Mouse (Mus musculus) left cerebral cortex, adult 11 months (tissue): ENCODE measurements around the gene Lax1.
"Not testable (repeated sequence)": the region's sequence is repeated elsewhere in the genome, so short reads cannot be mapped to it uniquely, and the experiment has no call there.

Experiments
- DNase-seq: peaks from one replicate; pipeline ENCODE4 v3.0.0; 2022; ENCODE audit warnings: low spot score

Gene Lax1

DNA sequence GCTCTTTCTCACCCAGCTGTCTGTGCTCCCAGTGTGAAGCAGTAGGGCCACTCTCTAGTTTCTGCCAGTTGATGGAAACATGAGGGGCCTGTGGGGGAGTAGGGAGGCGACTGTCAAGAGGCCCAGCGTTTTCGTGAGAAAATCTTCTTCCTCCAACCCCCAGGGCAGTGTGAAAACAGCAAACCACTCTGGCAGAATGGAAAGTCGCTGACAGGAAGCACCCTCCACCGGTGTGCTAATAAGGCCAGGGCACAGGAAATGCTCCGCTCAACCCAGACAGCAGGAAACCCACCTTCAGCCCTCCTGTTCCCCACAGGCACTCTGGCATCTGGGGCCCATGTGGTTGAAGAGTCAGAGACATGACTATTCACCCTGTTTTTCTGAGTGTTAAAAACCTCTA, at the start of gene Lax1:
Gene Lax1, minus strand, starts transcription at position 212 of the 400 bp plus-strand sequence.
- DNase-seq, result no peak

DNA sequence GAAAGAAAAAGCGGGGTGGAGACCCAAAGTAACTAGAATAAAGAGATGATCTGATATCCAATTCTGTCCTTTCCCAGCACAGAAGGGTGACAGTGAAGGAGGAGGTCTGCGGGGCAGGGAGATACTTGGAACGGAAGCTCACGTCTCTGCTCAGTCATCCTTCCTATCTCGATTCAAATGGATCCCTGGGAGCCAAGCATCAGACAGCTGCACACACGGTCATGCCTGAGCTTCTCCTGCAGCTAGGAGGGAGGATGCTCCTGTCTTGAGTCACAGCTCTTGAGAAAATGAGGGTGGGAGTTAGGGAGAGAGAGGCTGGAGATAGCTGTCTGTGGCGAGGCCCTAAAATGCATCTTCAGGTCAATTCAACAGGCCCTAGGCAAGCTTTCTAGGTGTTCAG, 46.8 kb upstream of the Lax1 start:
- no peak for DNase-seq

DNA sequence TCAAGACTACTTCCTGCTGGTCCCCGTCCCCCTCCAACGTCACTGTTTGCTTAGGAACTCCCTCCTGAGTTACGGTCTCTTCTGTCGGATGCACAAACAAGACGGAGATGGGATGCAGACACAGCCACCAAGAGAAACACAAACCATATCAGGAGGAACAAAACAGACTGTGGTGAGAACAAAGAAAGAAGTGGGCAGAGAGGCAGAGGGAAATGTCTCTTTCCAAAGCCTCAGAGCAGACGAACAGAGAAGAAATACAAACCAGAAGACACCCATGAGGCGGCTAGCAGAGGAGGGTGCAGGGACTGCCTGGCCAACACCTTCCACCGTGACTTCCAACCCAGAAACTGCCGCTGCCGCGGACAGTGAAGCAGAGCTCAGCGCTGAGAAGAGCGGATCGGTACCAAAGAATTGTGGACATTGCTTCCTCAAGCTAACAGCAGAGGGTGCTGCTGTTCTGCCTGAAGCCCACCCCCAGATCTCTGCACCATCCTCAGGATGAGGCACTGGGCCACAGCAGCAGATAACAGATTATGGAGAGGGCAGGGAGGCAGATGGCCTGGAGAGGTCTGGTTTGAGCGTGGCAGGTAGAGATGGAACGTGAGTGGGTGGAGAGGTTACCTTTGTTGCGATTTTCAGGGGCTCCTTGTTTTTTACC, 46.2 kb upstream of the Lax1 start:
- DNase-seq, result peak; percentile 40

DNA sequence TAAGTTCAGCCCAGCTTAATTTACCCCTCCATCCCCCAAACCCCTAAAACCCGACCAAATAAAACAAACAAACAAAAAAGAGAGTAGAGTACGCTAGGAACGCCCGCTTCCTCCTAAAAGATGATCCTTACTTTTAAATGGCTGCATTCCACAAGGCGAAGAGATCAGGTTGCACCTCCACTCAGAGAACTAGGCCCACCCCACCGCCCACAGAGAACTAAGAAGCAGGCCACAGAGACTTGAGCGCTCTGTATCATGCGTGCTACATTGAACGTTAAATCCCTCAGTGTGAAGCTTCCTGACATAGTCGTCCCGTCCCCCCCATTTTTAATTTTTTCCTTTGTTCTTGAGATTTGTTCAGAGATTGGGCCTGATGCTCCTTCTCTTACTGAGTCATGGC, 42.9 kb upstream of the Lax1 start:
- no peak for DNase-seq

DNA sequence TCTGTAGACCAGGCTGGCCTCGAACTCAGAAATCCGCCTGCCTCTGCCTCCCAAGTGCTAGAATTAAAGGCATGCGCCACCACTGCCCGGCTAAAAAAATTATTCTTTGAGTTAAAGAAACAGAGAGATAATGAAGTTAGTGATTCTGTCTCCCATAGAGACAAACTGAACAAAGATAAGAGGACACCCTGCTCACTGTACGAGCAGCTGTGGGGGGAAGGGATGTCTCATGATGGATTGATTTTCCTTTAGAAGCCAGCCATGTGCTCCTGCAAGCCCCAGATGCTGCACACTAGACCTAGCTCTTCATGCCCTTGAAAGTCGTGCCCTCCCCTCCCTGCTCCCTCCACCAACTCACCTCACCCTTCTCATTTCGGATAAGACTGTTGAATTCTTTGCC, 38.4 kb upstream of the Lax1 start:
- no peak for DNase-seq

DNA sequence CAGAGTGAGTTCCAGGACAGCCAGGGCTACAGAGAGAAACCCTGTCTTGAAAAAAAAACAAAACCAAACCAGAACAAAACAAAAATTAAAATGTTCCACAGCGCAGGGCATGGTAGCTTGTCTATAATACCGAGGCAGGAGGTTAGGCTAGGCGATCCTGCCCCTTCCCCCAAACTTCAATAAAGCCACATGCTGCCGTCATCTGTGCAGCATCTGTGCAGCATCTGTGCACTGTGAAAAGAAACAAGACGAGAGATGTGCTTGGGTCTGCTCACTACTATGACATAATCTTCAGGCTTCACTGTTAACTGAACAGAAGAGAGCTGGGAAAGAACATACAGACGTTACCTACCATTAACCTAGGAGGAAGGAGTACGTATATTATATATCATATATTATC, 30.4 kb upstream of the Lax1 start:
- no peak for DNase-seq

DNA sequence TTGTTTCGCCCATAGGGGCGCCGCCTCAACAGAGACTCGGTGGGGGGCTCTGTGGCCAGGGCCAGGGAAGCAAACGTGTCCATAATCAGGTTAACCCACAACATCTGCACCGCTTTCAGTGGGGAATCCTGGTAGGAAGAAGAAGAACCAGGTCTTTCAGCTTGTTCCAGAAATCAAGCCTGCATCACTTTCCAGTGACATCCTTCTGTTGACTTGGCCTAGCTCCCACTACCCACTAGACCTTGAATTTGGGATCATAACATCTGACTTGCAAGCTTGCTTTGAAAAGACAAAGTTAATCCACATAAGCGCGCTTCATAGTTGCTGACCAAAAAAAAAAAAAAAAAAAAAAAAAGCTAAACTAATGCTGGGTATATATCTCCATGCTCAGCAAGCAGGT, 28.9 kb upstream of the Lax1 start:
- no peak for DNase-seq

DNA sequence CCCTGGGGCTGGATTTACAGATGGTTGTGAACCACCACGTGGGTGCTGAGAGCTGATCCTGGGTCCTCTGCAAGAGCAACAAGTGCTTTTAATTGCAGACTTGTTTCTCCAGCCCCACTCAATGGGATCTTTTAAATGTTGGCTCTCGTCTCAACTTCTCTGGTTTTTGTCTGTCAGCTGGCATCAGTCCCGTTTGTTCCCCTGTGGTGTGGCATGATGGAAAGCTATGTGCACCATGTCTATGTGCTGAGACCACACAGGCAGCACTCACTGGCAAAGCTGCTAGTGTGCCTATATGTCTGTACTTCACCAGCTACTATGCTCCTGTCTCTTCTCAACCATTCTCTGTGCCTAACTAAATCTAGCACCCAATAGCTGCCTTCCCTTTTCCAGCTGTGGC, 28.4 kb upstream of the Lax1 start:
- no peak for DNase-seq

DNA sequence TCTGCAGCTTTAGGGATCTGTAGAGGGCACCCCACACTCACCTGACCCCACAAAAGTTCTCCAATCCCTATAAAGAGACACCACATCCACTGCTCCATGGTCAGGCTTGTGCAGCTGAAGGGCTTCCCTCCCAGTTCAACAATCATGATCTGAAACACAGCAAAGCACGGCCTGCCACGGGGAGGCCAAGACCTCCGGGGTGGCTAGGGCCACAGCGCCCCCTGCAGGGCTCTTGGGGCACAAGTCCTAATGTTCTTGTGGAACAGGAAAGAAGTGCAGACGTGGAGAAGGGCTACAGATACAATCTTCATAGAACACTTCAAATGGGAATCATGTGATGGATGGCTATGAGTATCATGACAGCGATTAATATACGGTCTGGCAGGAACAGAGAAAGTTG, 26.6 kb upstream of the Lax1 start:
- no peak for DNase-seq

DNA sequence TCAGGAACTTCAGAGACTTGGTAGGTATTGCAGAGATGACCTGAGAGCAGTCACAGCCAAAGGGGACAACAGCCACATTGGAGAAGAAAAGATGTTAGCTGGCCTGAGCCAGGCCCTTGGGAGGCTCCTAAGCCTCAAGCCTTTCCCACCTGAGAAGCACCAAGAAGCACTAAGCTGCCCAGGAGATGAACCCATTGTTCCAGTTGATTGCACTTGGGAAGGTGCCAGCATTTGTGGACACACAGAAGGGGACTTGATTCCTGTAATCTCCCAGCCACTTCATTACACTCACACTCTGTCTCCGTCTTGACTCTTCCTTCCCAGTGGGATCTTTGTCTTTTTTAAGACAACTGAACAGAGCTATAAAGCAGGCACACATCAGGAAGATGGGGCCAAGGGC, 25.3 kb upstream of the Lax1 start:
- no peak for DNase-seq

DNA sequence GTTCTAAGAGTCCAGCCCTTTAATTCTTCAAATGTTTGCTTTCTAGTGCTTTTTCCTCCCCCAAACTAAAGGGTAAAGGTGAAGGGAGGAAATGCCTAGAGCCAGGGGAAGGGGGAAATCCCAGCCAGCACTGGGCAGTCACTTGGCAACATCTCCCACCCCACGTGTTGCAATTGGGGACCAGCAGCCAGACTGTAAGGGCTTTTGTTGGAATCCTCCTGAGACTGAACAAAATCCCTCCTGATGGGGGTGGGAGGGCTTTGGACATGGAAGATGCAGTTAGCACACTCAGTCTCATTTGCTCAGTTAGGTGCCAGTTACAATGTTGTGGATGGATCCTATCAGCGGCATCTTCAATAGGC, 23.1 kb upstream of the Lax1 start:
- no peak for DNase-seq

DNA sequence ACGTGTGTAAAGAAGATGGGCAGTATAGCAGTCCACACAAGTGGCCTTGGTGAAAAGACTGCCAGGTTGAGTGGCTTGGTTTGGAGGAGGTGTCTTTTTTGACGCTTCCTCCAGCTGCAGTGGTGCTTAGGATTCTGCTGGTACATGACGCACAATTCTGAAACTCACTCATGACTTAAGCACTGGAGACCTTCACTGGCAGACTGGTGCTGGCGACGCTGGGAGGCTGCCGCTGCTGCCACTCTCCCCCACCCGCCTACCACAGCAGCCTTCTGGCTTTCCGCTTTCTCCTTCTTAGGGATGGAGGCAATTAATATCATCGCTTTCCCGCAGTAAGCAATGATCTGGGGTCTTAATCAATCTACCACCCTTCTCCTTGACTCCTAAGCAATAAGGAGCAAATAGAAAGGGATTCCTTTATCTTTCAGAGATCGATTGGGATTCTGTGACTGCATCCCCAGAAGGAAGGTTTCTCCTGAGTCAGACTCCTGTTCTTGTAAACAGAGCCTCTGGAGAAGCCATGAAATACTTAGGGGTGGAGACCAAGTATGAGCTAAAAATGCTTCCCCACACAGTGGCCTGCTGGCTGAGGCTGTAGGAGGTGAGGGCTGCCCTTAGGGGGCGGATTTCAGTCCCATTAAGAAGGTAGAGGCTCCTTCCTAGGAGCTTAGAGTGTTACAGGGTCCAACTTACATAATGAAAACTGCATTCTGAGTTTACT, 22.5 kb upstream of the Lax1 start:
- no peak for DNase-seq

DNA sequence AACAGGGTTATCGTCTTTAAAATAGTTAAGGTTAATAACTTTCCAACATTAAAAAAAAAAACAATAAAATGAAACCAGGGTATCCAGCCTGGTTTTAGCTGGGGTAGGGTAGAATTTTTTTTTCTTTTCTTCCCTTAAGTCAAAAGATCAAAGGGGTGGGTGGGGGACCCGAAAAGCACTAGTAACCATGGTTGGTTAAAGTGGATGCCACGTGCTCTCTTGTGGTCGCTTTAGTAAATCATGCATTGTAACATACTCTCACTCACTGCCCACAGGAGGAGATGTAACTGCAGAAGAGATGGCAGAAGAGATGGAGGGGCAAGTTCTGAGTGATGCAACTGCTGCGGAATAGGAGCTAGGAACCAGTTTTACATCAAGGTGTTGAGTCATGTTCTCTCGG, 21.5 kb upstream of the Lax1 start:
- DNase-seq, result no peak

DNA sequence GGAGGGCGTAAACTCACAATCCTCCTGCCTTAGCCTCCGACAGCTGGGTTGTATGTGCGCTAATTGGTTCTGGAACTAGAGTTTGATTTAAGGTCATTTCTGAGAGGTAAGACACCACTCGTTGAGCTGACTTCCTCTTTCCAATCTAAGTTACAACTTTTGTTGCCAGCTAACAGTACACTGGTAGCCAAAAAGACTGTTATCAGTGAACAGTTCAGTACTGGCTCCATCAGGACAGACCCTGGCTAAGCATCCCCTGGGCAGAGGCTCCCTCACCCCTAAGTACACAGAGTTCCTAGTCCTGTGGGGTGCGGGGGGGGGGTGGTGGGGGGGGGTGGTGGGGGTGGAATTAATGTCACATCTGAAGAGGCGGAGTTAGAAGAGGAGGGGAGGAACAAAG, 21.0 kb upstream of the Lax1 start:
- no peak for DNase-seq

DNA sequence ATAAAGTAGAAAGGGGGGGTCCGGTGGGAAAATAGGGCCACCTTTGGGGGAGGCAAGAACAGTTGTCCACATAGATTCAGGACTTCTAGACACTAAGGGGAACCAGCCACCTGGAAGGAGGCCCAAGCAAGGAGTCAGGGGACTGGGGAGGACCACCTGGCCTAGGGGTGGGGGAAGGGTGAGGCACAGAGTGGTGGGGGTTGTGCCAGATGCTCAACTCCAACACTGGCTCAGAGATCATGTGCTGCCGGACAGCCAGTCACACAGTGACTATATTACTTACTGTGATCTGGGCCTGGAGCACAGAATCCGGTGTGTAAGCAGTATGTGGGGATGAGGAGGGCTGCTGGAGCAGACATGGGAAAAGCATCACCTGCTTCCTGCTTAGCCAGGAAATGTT, 19.4 kb upstream of the Lax1 start:
- DNase-seq, result no peak

DNA sequence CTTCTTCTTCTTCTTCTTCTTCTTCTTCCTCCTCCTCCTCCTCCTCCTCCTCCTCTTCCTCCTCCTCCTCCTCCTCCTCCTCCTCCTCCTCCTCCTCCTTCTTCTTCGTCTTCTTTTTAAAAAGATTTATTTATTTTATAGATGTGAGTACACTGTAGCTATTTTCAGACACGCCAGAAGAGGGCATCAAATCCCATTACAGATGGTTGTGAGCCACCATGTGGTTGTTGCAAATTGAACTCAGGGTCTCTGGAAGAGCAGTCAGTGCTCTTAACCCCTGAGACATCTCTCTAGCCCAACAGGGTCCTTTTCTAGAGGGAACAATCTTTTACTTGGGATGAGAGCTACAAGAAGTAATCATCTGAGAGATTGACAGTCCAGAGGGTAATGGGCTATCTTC, 11.9 kb upstream of the Lax1 start:
- not testable (repeated sequence) for DNase-seq

DNA sequence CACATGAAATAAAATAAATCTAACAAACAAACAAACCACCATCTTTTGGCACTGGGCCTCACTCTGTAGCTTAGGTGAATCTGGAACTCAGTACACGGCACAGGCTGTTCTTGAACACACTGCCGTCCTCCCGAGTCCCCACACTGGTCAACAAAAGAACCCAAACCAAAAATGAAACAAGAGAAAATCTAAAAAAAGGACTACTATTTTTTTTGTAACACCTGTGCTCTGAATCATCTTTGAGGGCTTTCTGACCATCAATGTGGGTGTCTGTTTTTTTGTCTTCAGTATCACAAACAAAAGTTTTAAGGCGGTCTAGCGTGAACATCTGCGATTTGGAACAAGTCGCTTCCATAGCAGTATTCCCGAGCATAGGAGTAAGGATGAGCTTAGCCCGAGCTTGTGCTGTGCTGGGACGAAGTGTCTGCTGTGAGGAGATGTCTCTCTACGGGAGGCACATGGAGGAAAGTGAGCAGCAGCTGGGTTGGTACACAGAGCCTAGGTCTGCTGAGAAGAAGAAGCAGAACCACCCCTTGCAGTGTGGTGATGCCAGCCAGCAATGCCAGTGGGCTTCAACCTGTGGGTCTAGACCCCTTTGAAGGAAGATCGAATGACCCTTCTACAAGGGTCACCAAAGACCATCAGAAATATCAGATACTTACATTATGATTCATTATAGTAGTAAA, 8.2 kb upstream of the Lax1 start:
- DNase-seq, result no peak

DNA sequence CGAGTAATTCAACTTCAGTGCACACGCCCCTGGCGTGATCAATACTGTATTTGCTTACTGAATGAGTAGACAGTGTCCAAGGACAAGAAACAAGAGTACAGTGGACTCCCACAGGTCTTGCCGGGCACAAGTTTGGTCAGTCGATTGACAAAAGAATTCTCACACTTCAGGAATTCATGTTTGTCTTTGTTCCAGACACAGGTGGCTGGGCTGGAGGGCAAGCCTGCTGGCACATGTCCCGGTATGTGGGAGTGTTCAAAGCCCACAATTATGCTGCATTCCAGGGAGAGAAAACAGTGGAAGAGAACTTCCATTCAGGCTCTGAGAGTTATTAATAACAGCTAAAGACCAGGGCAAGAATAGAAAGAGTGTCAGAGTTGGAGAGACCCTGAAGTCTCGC, 6.0 kb upstream of the Lax1 start:
- DNase-seq, result no peak

DNA sequence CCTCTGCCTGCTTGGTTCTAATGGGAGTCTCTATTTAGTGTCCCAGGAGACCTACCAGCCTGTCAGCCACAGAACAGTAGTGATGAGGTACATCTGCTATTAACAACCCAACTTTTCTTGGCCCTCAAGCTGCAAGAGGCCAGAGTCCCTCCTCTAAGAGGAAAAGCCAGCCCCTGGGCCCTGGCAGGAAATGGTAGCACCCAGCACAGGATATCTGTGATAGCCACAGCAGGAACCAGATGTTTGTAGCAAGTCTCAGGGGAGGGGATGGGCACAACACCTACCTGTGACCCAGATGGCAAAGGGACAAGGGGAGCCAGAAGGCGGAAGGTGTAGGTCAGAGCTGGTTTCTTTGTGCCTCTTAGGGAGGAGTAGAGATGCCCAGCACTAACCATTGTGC, 5.0 kb upstream of the Lax1 start:
- DNase-seq, result no peak

DNA sequence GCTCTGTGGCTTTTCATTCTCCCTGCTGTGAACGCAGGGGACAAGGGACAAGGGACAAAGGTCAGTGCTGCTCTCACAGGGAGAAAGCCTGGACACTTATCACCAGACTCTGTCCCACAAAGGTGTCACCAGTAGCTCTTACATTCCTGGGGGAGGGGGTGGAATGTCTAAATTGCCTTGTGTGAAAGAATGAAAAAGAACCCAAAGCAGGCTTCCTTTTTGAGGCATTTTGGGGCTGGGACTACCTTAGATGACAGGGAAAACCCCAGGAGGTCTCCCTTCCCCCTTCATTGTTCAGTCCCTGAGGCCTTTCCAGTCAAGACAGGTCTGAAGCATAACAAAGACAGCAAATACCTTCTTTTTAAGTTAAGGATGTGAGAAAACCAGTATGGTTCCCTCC, 4.4 kb upstream of the Lax1 start:
- DNase-seq, result no peak

DNA sequence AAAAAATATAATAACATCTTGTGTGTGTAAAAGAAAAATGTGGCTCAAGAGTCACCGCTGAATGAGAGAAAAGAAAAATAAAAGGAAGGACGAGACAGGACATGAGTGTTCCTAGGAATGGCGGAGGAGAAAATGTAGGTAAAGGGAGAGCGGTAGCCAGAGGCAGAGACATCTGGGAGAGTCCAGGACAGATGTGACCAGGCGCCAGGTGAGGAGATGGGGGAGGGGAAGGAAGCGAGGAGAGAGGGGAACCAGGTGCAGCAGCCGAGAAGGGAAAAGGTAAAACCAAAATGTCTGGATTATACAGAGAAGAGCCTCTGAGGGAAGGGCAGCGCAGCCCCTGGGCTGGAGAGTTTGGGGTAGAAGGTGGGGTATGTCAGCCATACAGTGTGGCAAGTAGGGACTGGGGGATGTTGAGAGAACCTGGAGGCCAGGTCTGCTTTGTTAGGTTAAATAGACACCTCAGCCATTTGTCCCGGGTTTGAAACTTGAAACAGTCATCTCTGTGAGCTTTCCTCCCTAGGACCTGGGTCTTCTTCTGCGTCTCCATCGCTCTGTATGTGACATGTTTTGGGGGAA, 3.7 kb upstream of the Lax1 start:
- no peak for DNase-seq

DNA sequence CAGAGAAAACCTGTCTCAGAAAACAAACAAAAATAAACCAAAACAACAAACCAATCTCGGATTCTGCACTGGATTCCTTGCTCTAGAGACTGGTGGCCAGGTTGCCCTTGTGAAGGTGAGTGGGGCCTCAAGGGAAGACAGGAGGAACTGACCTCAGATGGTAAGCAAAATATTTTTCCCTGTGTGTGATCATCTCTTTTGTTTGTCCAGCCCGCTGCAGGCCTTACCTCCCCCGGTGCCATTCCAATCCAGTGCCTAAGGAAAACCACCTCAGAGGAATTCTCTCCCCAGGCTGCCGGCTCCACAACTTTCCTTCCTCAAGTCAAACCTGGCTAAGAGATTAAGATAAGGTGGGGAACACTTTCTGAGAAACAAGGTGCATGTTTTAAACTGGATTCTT, 2.3 kb upstream of the Lax1 start:
- no peak for DNase-seq

DNA sequence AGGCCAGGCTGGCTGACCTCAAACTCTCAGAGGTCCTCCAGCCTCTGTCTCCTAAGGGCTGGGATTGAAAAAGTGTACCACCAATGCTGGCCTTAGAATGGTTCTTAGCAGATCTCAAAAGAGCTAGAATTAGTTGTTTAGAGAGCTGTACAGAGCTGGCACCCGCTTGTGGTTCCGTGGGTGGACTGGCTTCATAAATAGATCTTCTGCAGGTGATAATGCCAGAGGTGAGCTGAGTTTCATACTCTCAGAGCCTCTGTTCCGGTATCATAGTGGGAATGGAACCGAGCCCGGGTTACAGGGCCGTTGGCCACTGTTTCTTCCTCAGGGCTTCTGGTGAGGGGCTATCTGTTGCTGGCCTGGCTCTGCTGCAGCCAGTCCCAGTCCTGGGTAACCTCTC, 1.1 kb upstream of the Lax1 start:
- DNase-seq, result no peak
